Mouse (Mus musculus) regulatory T cell (primary cell): ENCODE results near the gene Srd5a1.
"Not testable (repeated sequence)": the region's sequence is repeated elsewhere in the genome, so short reads cannot be mapped to it uniquely, and the experiment has no call there.

Source experiments
- in situ Hi-C: fragments of 300-600 bp; cut with MboI, MseI; formaldehyde crosslinking; loops from one replicate; pipeline ENCODE4 v1.15.1; 2025; ENCODE audit warnings: high pct_unique_total_duplicates

The Srd5a1 gene

GRCm38 (mm10) chr13:69577181-69577834 lies 33.9 kb downstream of the Srd5a1 start:
- in situ Hi-C loops: no loop called here

- in situ Hi-C loops: no loop called here
Measured at GRCm38 (mm10) chr13:69576676-69577075, 34.6 kb downstream of the Srd5a1 start.

GRCm38 (mm10) chr13:69572594-69572993 lies 38.6 kb downstream of the Srd5a1 start:
- in situ Hi-C loops: no loop called here

- in situ Hi-C loops: no loop called here
Measured at GRCm38 (mm10) chr13:69569201-69569600, 42.0 kb downstream of the Srd5a1 start.

- in situ Hi-C loops: not testable (repeated sequence)
Measured at GRCm38 (mm10) chr13:69565401-69565800, 45.8 kb downstream of the Srd5a1 start.

DNA sequence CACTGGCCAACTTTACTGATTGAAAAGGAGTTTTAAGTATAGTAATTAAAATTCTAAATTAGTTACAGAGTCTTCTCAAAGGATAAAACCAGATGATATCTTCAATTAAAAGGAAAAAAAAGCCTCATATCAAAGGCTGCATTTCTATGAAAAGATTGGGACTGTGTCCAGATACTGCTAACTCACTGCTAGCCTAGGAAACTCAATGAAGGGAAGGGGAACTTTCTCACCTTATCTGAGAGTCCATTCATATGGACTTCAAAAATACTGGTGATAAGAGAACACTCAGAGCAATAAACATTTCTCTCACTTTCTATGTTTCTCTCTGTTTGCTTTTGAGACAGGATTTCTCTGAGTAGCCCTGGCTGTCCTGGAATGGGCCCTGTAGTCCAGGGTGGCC lies 46.7 kb downstream of the Srd5a1 start:
- in situ Hi-C loops: no loop called here

GRCm38 (mm10) chr13:69563905-69564304 lies 47.3 kb downstream of the Srd5a1 start:
- in situ Hi-C loops: no loop called here

DNA sequence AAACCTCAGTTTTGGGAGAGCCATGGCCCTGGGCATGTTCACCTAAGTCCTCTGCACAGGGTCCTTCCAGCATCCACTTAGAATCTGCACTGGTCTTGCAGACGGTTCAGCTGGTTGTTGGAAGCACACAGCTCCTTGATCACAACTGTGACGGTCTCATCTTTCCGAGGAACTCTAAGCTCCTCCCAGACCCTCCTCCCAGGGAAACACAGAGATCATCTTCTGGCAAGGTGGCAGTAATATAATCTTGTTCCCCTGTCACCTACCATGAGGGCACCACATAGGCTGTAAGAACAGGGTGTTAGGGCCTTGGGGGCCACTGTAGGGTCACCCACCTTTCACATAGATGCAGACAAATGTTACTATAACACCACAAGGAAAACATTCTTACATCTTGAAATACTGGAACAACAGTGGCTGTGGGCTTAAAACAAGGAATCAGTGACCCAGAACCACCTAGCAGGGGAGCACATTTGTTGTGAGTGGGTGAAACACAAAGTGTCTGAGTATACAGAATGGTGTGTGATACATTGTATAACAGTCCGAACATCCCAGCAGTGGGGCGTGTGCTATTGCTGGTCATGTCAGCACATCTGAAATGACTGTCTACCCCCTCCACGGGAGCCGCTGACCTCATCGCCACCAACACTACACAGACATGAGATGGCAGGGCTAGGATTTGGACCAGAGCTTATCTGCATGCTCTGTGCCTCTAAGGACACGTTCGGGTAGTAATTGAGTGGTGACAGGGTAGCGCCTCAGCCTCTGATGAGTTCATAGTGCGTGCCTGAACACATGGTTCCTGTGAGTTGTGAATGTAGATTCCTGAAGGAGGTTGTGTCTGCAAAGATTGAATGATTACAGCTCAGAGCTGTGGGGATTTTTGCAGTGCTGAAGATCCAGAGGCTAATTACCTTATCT lies 48.3 kb downstream of the Srd5a1 start:
- in situ Hi-C loops: no loop called here

DNA sequence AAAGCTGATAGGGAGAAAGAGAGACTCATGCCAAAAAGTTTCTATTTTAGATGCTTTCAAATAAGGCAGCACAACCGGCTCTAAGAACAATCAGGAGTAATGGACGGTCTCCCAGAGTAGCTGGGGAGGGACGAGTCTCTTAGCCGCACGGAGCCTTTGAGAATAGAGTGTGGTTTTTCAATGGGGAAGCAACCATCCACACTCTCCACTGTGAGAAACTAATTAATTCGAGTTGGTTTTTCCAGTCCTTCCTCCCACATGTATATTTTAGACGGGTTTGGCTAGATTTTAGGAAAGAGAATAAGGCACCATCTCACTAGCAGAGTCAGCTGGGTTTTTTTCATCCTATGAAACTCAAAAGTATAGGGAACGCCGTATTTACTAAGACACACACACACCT lies 49.2 kb downstream of the Srd5a1 start:
- in situ Hi-C loops: no loop called here

GRCm38 (mm10) chr13:69559291-69559961 lies 51.8 kb downstream of the Srd5a1 start:
- in situ Hi-C loops: no loop called here

- in situ Hi-C loops: no loop called here
Measured at GRCm38 (mm10) chr13:69558098-69558660, 53.1 kb downstream of the Srd5a1 start.

DNA sequence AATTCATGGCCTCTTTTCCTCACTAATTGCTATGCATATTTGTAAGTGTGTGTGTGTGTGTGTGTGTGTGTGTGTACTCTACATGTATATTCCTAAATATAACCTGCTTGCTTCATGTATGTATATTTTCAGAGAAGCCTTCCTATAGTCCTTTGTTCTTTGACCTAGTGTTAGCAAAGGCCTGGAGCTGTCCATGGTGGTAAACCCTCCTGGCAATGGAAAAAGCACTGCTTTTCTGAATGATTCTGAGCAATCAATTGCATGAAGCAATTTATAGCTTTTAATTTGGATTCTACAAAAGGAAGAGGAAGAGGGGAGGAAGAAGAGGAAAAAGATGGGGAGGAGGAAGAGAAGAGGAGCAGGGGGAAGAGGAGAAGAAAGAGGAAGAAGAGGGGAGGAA lies 54.5 kb downstream of the Srd5a1 start:
- in situ Hi-C loops: no loop called here

GRCm38 (mm10) chr13:69555957-69556482 lies 55.2 kb downstream of the Srd5a1 start:
- in situ Hi-C loops: no loop called here

DNA sequence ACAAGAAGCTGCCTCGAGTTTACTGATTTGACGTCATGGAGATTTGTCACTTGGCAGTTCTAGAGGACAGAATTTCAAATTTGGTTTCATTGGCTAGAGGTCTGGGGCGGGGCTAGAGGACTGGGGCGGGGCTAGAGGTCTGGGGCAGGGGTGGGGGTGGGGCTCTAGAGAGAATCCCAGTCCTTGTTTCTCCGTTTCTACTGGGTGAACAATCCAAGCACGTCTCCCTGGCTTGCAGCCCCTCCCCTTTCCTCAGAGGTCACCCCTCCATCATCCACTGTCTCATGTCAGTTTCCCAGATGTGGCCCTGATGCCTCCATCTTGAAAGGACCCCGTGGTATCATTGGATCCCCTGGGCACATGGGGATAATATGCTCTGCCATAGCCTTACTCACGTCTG lies 56.2 kb downstream of the Srd5a1 start:
- in situ Hi-C loops: no loop called here

DNA sequence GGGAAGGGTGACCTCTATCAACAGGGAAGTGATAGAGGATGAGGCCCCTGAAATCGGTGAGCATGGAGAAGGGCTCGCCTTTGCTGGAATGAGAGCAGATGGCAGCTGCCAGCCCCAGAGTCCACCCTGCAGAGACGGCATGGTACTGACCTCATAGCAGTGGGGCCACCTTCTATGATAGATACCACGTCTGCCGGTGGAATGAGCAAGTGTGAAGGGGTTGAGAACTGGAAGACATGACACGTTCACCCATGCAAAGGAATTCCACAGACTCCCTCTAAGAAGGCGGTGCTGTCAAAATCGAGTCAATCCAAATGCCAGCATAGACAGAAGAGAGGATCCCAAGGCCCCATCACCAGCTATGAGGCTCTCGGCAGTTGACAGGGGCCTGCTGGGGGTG lies 57.0 kb downstream of the Srd5a1 start:
- in situ Hi-C loops: loop anchor here (5.0 kb wide), 1 partner anchor 98 kb away; no protein-coding TSS in a partner anchor

- in situ Hi-C loops: loop anchor here (5.0 kb wide), 1 partner anchor 99 kb away; no protein-coding TSS in a partner anchor
Measured at GRCm38 (mm10) chr13:69553024-69553423, 58.2 kb downstream of the Srd5a1 start.

DNA sequence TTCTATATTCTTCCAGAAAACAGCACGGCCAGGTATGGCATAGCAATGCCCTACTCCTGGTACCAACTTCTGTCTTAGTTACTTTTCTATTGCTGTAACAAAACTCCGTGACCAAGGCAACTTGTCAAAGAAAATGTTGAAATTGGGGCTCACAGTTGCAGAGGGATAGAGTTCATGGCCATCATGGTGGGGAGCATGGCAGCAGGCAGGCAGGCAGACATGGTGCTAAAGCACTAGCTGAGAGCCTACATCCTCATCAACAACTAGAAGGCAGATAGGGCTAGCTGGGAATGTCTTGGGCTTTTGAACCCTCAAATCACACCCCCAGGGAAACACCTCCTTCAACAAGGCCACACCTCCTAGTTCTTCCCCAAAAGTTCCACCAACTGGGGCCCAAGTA lies 60.4 kb downstream of the Srd5a1 start:
- in situ Hi-C loops: loop anchor here (5.0 kb wide), 1 partner anchor 101 kb away; no protein-coding TSS in a partner anchor

GRCm38 (mm10) chr13:69549980-69550379 lies 61.3 kb downstream of the Srd5a1 start:
- in situ Hi-C loops: loop anchor here (5.0 to 25.0 kb wide), 2 partner anchors 102 to 262 kb away; partner anchors contain the start of gene Med10

- in situ Hi-C loops: loop anchor here (25.0 kb wide), 1 partner anchor 265 kb away; the partner anchor contains the start of gene Med10
Measured at GRCm38 (mm10) chr13:69547488-69548180, 63.6 kb downstream of the Srd5a1 start.

DNA sequence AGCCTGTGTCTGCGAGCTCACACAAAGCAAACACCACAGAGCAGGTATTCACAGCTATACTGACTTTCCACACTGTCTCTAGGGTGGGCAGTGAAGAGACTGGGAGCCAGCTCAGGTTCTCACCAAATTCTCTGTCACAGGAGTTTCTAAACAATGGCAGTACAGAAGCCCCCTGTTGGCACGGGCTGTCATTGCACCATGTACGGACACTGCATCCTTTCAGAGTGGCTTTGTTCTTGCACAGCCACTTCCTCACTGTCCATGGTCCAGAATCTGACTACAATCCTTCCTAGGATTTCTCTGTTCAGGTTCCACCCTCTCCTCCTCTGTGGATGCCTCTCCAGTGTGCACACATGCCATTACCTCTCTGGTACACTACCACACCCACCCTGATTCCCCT lies 66.2 kb downstream of the Srd5a1 start:
- in situ Hi-C loops: loop anchor here (25.0 kb wide), 1 partner anchor 267 kb away; the partner anchor contains the start of gene Med10

DNA sequence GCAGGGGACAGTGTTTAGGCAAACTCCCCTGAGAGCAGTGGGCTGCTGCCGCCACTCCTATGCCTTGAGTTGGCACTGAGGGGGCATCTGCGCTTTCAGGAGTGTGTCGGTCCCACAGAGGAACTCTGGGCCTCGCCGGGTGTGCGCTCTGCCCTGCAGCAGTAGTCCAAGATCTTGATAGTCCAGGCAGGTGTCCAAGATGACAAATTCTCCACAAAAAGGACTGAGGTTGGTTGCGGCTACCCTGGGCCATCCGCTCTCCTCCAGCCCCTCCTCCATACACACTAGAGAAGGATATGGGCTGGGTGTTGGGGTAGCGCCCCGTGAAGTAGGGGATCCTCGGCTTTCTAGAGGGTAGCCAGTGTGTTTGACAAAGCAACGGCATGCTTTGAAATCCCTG lies 67.6 kb downstream of the Srd5a1 start:
- in situ Hi-C loops: loop anchor here (25.0 kb wide), 1 partner anchor 269 kb away; the partner anchor contains the start of gene Med10
